8 mouse cellular contexts compared by ENCODE assay signal in the genomic region with DNA sequence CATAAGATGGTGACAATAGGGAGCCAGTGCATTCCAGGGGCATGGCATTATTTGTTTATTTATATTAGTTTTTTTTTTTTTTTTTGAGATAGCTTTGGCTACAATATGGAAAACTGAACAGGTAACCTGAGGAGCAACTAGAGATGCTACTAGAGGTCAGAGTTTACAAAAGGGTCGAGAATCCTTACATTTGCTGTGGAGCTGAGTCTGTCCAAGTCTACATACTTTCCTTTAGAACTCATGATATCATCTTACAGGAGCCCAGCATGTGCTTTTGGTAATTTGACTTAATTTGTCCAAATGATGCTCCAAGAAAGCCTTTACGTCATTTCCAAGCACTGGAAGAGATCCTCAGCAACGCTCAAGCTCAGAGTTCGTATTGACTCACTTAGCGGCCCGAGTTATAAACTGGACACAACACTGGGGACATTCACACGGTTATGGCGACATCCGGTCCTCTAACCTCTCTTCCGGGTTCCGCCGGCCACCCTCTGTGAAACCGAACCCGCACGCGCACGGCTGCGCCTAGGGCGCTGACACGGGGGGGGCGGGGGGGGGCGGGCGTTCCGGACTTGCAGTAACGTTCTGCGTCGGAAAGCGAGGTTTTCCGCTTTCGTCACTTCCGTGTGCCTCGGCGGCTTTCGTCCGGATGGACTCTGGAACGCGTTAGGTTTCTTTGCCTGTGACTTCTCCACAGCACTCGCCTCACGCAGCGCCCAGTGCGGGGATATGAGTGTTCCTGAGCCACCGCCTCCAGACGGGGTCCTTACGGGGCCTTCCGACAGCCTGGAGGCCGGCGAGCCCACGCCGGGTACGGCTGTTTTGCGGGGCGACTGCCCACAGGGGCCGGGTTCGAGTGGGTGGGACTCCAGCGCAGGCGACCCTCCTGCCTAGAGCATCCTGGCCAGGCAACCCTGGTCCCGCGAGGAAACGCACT. TPM values are rescaled to one million over a fixed set of nuclear protein-coding genes. Genes with fewer than 3 reads are reported as not detected.
A peak's percentile ranks its signal among the peaks of the same experiment; 100 is the strongest.
DNase-seq lines count a peak whose midpoint lies in the region; ATAC-seq lines count a peak whose summit lies in the region.

A gene (plus strand): TSS at position 610 of the 937 bp plus-strand sequence.

- under 1% methylated on average over 51 of the region's 59 CpGs for WGBS in forebrain, embryonic 14.5 days
- WGBS in neural tube, embryonic 15.5 days, result 1% methylated on average over 53 of the region's 59 CpGs

- ATAC-seq in forebrain, embryonic 14.5 days, result peak; percentile 97
- peak; percentile 96 for ATAC-seq in neural tube, embryonic 15.5 days (ENCODE audit: low FRiP score)

- peak within 1 kb of the TSS; percentile 95 for H3K9ac ChIP-seq in forebrain, embryonic 14.5 days (ENCODE audit: low read length)
- H3K9ac ChIP-seq in neural tube, embryonic 15.5 days (replicated peaks), result peak within 1 kb of the TSS; percentile 94

- H3K4me1 ChIP-seq in forebrain, embryonic 14.5 days (ENCODE audit: control insufficient read depth, insufficient read depth, low read length), result peaks cover 10% of the 10 kb centered on the region; the same call in 1 of the 2 replicates
- H3K4me1 ChIP-seq in neural tube, embryonic 15.5 days, result peaks cover 19% of the 10 kb centered on the region

- intact Hi-C loops in heart, postnatal 14 days (cut with DNase I), result loop anchor here (2.0 kb wide), 1 partner anchor 35 kb away; a partner anchor contains a TSS

- peak within 1 kb of the TSS; percentile 91 for H3K27ac ChIP-seq in forebrain, embryonic 14.5 days (ENCODE audit: low read depth, low read length)
- H3K27ac ChIP-seq in neural tube, embryonic 15.5 days (replicated peaks), result peak within 1 kb of the TSS; percentile 96

- H3K36me3 ChIP-seq in forebrain, embryonic 14.5 days (ENCODE audit: control insufficient read depth, insufficient read depth, low read length), result 0 out of 2 replicates have a peak, but pooled peaks cover 3% of the 10 kb centered on the region
- H3K36me3 ChIP-seq in neural tube, embryonic 15.5 days, result peaks cover 1% of the 10 kb centered on the region; the same call in 1 of the 2 replicates

- DNase-seq in ES-CJ7 (ENCODE audit: low read depth, low spot score), result peak; percentile 93
- peak; percentile 88 for DNase-seq in cerebellum, adult 11 months
- DNase-seq in forebrain, embryonic 14.5 days (ENCODE audit: low spot score), result peak; percentile 97
- peak; percentile 84 to 93 for DNase-seq in heart, postnatal 14 days
- peak; percentile 93 for DNase-seq in layer of hippocampus, adult 11-12 months (ENCODE audit: low spot score)
- peak; percentile 91 for DNase-seq in lung, adult 18-20 months
- DNase-seq in testis, postnatal 14 days (ENCODE audit: low spot score), result peak; percentile 90

- no peaks in the 10 kb centered on the region for H3K9me3 ChIP-seq in forebrain, embryonic 14.5 days (replicated peaks; ENCODE audit: control insufficient read depth, low read length)
- H3K9me3 ChIP-seq in neural tube, embryonic 15.5 days (replicated peaks), result no peaks in the 10 kb centered on the region

- 0 out of 2 replicates have a peak, but pooled peaks cover 4% of the 10 kb centered on the region for H3K27me3 ChIP-seq in forebrain, embryonic 14.5 days (replicated peaks; ENCODE audit: control insufficient read depth, insufficient read depth, low read length)
- H3K27me3 ChIP-seq in neural tube, embryonic 15.5 days (replicated peaks), result peaks cover 15% of the 10 kb centered on the region

- H3K4me3 ChIP-seq in forebrain, embryonic 14.5 days (ENCODE audit: low read depth, low read length), result peak within 1 kb of the TSS; percentile 84
- peak within 1 kb of the TSS; percentile 92 for H3K4me3 ChIP-seq in neural tube, embryonic 15.5 days (replicated peaks)

- H3K4me2 ChIP-seq in forebrain, embryonic 14.5 days (ENCODE audit: low read length), result peak within 1 kb of the TSS; percentile 78
- peak within 1 kb of the TSS; percentile 70 for H3K4me2 ChIP-seq in neural tube, embryonic 15.5 days

RNA-seq across cellular contexts. Expression of the gene that starts here (rescaled TPM):
- 76.0 and 79.2 TPM in 2 replicates for polyA plus RNA-seq in forebrain, embryonic 14.5 days (2014; fragmentation: Nextera tagmentation; extraction: Ambion mirVana)
- 10 to 100 TPM; 16.0 to 17.3 TPM for total RNA-seq in heart, postnatal 14 days (2021)
- 80.0 and 87.8 TPM in 2 replicates for polyA plus RNA-seq in neural tube, embryonic 15.5 days (2015; fragmentation: Nextera tagmentation; extraction: Ambion mirVana)

Comparison
In these comparisons a context has a peak if more than half of its experiments do, and no peak if none do; other contexts are left out.
1. Peak in every context shown above with its lines: DNase-seq, ATAC-seq, H3K4me3 ChIP-seq and H3K27ac ChIP-seq.